Mouse (Mus musculus) liver, embryonic 14.5 days (tissue): ENCODE measurements around the gene Fam222b. TPM values are rescaled to one million over a fixed set of nuclear protein-coding genes. Genes with fewer than 3 reads are reported as not detected.
A peak's percentile ranks its signal among the peaks of the same experiment; 100 is the strongest.
"Not testable (repeated sequence)": the region's sequence is repeated elsewhere in the genome, so short reads cannot be mapped to it uniquely, and the experiment has no call there.

Source experiments
- ATAC-seq: fragments of 200-750 bp; cut with Nextera tagmentation; 2 replicates; pipeline ENCODE4 v1.8.0; 2017; ENCODE audit warnings: moderate number of reproducible peaks, mild to moderate bottlenecking, moderate library complexity; ENCODE audit not compliant: insufficient read depth
- DNase-seq, 3 experiments: peaks; one replicate each; pipeline ENCODE4 v3.0.0-alpha.2; 2012 to 2013; ENCODE audit warnings: low read depth in 3 of 3, low spot score in 3 of 3
- H3K27ac ChIP-seq: fragments of 300-500 bp; sonication (generic); 2 replicates; pipeline ENCODE4 v1.5.1; 2014; ENCODE audit warnings: moderate library complexity, mild to moderate bottlenecking, control low read depth, inconsistent platforms
- H3K27me3 ChIP-seq: fragments of 300-500 bp; sonication (generic); 2 replicates; pipeline ENCODE4 v1.6.1; 2014; ENCODE audit warnings: mild to moderate bottlenecking, low read length, moderate library complexity; ENCODE audit not compliant: control insufficient read depth, insufficient read depth
- H3K36me3 ChIP-seq: fragments of 300-500 bp; sonication (generic); replicated peaks from 2 replicates; pipeline ENCODE4 v1.6.1; 2014; ENCODE audit warnings: low read depth; ENCODE audit not compliant: control insufficient read depth, insufficient read depth
- H3K4me1 ChIP-seq, 2 experiments: fragments of 200-500 bp in 1 of 2; fragments of 300-500 bp in 1 of 2; sonication (generic) in 1 of 2; replicated peaks; 2 replicates each; pipeline ENCODE4 v1.6.1; 2012 to 2014; ENCODE audit warnings: antibody characterized with exemption in 1 of 2, inconsistent platforms in 1 of 2, low read length in 1 of 2; ENCODE audit not compliant: control insufficient read depth in 2 of 2, insufficient read depth in 2 of 2
- H3K4me2 ChIP-seq: fragments of 300-500 bp; sonication (generic); 2 replicates; pipeline ENCODE4 v1.6.1; 2014; ENCODE audit warnings: low read depth, mild to moderate bottlenecking, control low read depth, moderate library complexity
- H3K4me3 ChIP-seq, 2 experiments: fragments of 200-500 bp in 1 of 2; fragments of 300-500 bp in 1 of 2; sonication (generic) in 1 of 2; 2 replicates each; pipeline ENCODE4 v1.5.1; 2012 to 2014; ENCODE audit warnings: low read depth in 2 of 2, low read length in 2 of 2, mild to moderate bottlenecking in 2 of 2, control low read depth in 1 of 2, inconsistent platforms in 1 of 2, moderate library complexity in 1 of 2; ENCODE audit not compliant: insufficient read depth in 1 of 2
- H3K9ac ChIP-seq: fragments of 300-500 bp; sonication (generic); replicated peaks from 2 replicates; pipeline ENCODE4 v1.6.1; 2014; ENCODE audit warnings: mild to moderate bottlenecking, control low read depth, moderate library complexity
- H3K9me3 ChIP-seq: fragments of 300-500 bp; sonication (generic); 2 replicates; pipeline ENCODE4 v1.6.1; 2016; ENCODE audit warnings: low read length, mixed read lengths; ENCODE audit not compliant: control insufficient read depth
- CTCF ChIP-seq: IDR thresholded peaks from 2 replicates; pipeline ENCODE4 v1.5.1; 2016; ENCODE audit warnings: antibody characterized with exemption, low read depth, control low read depth
- EP300 ChIP-seq: IDR thresholded peaks from 2 replicates; pipeline ENCODE4 v1.6.1; 2016; ENCODE audit warnings: antibody characterized with exemption, low read depth
- WGBS: fragments of 180-500 bp; shearing (Covaris S2); extraction: QIAGEN DNeasy Blood & Tissue Kit; methylation state at CpG from one replicate; pipeline ENCODE4 v1.1.7; 2014; ENCODE audit not compliant: insufficient replicate concordance; 5-methylcytosine and 5-hydroxymethylcytosine counted together
- polyA plus RNA-seq, 2 experiments: library from polyadenylated mRNA; depleted of rRNA in 1 of 2; stranded (reverse) in 1 of 2; unstranded in 1 of 2; fragments of >200 nt; fragmentation: Nextera tagmentation in 1 of 2; extraction: Ambion mirVana in 1 of 2; gene quantifications; 2 replicates each; pipeline versions ENCODE4 v1.2.1 to v1.2.3; 2012 to 2014

Gene Fam222b
- polyA plus RNA-seq, 2 experiments, result 2.5 to 3.8 TPM

GRCm38 (mm10) chr11:78133915-78134314 lies 39.5 kb downstream of the Fam222b start:
- no peaks in the 10 kb centered on the region for H3K27me3 ChIP-seq
- H3K4me2 ChIP-seq, result 0 out of 2 replicates have a peak overlapping the region, but pooled peaks have one; percentile 15
- H3K4me1 ChIP-seq, result peaks cover 21 to 41% of the 10 kb centered on the region in 2 experiments
- H3K36me3 ChIP-seq, result no peaks in the 10 kb centered on the region
- ATAC-seq, result peak; percentile 35; the same call in 1 of the 2 replicates
- no peak for DNase-seq
- H3K27ac ChIP-seq, result peak overlapping the region; percentile 27
- no peak overlapping the region for H3K4me3 ChIP-seq
- WGBS, result 21% methylated on average over 6 of the region's 6 CpGs
- H3K9me3 ChIP-seq, result no peaks in the 10 kb centered on the region
- TF ChIP-seq EP300 (no peak), CTCF (no peak)
- no peak overlapping the region for H3K9ac ChIP-seq

DNA sequence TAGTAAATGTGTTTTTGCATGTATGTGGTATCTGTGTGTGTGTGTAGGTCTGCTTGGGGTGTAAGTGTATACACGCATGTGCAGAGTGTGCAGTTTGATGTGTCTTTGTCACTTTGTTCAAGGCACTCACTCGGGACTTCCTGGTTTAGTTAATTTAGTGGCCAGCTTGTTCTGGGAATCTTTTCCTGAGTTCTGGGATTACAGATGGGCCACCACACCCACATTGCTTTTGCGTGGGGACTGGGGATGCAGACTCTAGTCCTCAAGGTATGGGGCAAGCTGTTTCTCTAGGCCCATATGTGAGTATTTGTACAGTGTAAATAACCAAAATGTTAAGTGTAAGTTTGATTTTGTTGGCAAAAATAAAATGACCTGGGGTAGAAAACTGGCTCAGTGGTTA lies 39.9 kb downstream of the Fam222b start:
- DNase-seq, result no peak
- Histone ChIP-seq H3K4me2 (no peak overlapping the region), H3K4me1 (peaks cover 23 to 43% of the 10 kb centered on the region in 2 experiments), H3K27ac (peak overlapping the region; percentile 27), H3K9ac (no peak overlapping the region), H3K4me3 (no peak overlapping the region), H3K36me3 (no peaks in the 10 kb centered on the region), H3K27me3 (no peaks in the 10 kb centered on the region), H3K9me3 (no peaks in the 10 kb centered on the region)
- ATAC-seq, result no peak
- no peak for TF ChIP-seq CTCF
- TF ChIP-seq EP300, result no peak
- 49% methylated on average over 3 of the region's 3 CpGs for WGBS

- H3K27ac ChIP-seq, H3K9ac ChIP-seq, H3K4me3 ChIP-seq, H3K9me3 ChIP-seq, H3K36me3 ChIP-seq, H3K4me2 ChIP-seq, DNase-seq, ATAC-seq, H3K27me3 ChIP-seq: not testable (repeated sequence)
- H3K4me1 ChIP-seq, result peaks cover 23 to 45% of the 10 kb centered on the region in 2 experiments
- WGBS, result 66% methylated on average over 7 of the region's 7 CpGs
These were observed 40.9 kb downstream of the Fam222b start for GRCm38 (mm10) chr11:78135314-78135713.

- DNase-seq, result no peak
- TF ChIP-seq EP300 (no peak), CTCF (no peak)
- 16% methylated on average over 1 of the region's 1 CpGs for WGBS
- Histone ChIP-seq H3K4me1 (peaks cover 31 to 53% of the 10 kb centered on the region in 2 experiments), H3K27me3 (no peaks in the 10 kb centered on the region), H3K4me3 (no peak overlapping the region), H3K27ac (no peak overlapping the region), H3K4me2 (no peak overlapping the region), H3K9ac (no peak overlapping the region), H3K36me3 (no peaks in the 10 kb centered on the region), H3K9me3 (no peaks in the 10 kb centered on the region)
- no peak for ATAC-seq
These were observed 41.7 kb downstream of the Fam222b start for GRCm38 (mm10) chr11:78136132-78136531.

DNA sequence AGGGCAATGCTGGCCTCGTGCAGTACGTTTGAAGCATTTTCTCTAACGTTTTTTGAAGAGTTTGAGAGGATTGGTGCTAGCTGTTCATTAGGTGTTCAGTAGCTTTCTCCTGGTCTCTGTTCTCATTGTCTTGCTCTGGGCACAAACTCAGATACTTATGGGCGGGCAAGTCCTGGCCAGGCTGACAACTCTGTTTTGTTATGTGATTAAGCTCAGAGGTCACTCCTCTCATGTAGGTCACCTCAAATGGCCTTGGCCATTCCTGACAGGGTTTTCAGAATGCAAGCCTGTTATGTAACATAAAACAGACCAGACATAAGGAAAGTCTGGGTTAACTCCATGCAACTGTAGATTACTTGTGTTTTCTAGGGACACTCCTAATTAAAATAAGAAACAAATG lies 43.1 kb downstream of the Fam222b start:
- no peak for ATAC-seq
- WGBS, result 69% methylated on average over 4 of the region's 4 CpGs
- H3K9ac ChIP-seq, result no peak overlapping the region
- H3K9me3 ChIP-seq, result no peaks in the 10 kb centered on the region
- DNase-seq, result no peak
- TF ChIP-seq EP300, result no peak
- TF ChIP-seq CTCF, result no peak
- no peaks in the 10 kb centered on the region for H3K27me3 ChIP-seq
- H3K4me2 ChIP-seq, result no peak overlapping the region
- no peak overlapping the region for H3K4me3 ChIP-seq
- no peak overlapping the region for H3K27ac ChIP-seq
- H3K36me3 ChIP-seq, result no peaks in the 10 kb centered on the region
- peaks cover 36 to 50% of the 10 kb centered on the region in 2 experiments for H3K4me1 ChIP-seq
